Mouse (Mus musculus): ENCODE data around the gene Ccne1. TPM values are rescaled to one million over a fixed set of nuclear protein-coding genes. Genes with fewer than 3 reads are reported as not detected.

Gene Ccne1
- total RNA-seq, 2 experiments from 2014 or later = 0.14 TPM; not detected in 1

GRCm38 (mm10) chr7:38055996-38056395, 51.3 kb downstream of the Ccne1 start:
- DNase-seq (ENCODE audit: low spot score) = no peak

- no peak for DNase-seq (ENCODE audit: low spot score)
Observed at GRCm38 (mm10) chr7:38054246-38054645, 53.1 kb downstream of the Ccne1 start.

Other genes starting within 250 kb of the Ccne1 start
- 10 to 100 TPM; 29.4 to 30.3 TPM for gene Uri1, start 84.0 kb downstream of the Ccne1 start, total RNA-seq (2021)
- 10 to 100 TPM; 26.5 to 27.1 TPM for gene 1600014C10Rik, start 75.7 kb upstream of the Ccne1 start, total RNA-seq (2021)
- 1 to 10 TPM; 5.7 to 8.4 TPM for gene Plekhf1, start 120.5 kb upstream of the Ccne1 start, total RNA-seq (2021)
- gene Pop4, start 163.9 kb upstream of the Ccne1 start, total RNA-seq (2021) = 1 to 10 TPM; 6.1 to 7.5 TPM

Data from gastrocnemius, adult 18-20 months (tissue).